Mouse (Mus musculus) forebrain, embryonic 13.5 days (tissue): Measurements from ENCODE around the gene Rcbtb2. TPM values are rescaled to one million over a fixed set of nuclear protein-coding genes. Genes with fewer than 3 reads are reported as not detected.
"Not testable (repeated sequence)": the region's sequence is repeated elsewhere in the genome, so short reads cannot be mapped to it uniquely, and the experiment has no call there.

Experiments used
- ATAC-seq: fragments of 200-750 bp; cut with Nextera tagmentation; 2 replicates; pipeline ENCODE4 v1.8.0; 2017
- H3K27ac ChIP-seq: fragments of 300-500 bp; sonication (generic); 2 replicates; pipeline ENCODE4 v1.5.1; 2015; ENCODE audit warnings: inconsistent platforms, mild to moderate bottlenecking, moderate library complexity
- H3K27me3 ChIP-seq: fragments of 300-500 bp; sonication (generic); 2 replicates; pipeline ENCODE4 v1.6.1; 2015; ENCODE audit warnings: mild to moderate bottlenecking, inconsistent platforms
- H3K36me3 ChIP-seq: fragments of 300-500 bp; sonication (generic); 2 replicates; pipeline ENCODE4 v1.6.1; 2015; ENCODE audit warnings: mild to moderate bottlenecking, inconsistent platforms; ENCODE audit not compliant: poor library complexity, severe bottlenecking
- H3K4me1 ChIP-seq: fragments of 300-500 bp; sonication (generic); 2 replicates; pipeline ENCODE4 v1.6.1; 2015; ENCODE audit warnings: inconsistent platforms
- H3K4me2 ChIP-seq: fragments of 300-500 bp; sonication (generic); 2 replicates; pipeline ENCODE4 v1.6.1; 2015; ENCODE audit warnings: inconsistent platforms, mild to moderate bottlenecking, moderate library complexity
- H3K4me3 ChIP-seq: fragments of 300-500 bp; sonication (generic); 2 replicates; pipeline ENCODE4 v1.5.1; 2015; ENCODE audit warnings: mild to moderate bottlenecking, inconsistent platforms
- H3K9ac ChIP-seq: fragments of 300-500 bp; sonication (generic); 2 replicates; pipeline ENCODE4 v1.6.1; 2015; ENCODE audit warnings: mild to moderate bottlenecking, inconsistent platforms
- H3K9me3 ChIP-seq: fragments of 300-500 bp; sonication (generic); replicated peaks from 2 replicates; pipeline ENCODE4 v1.6.1; 2016; ENCODE audit warnings: inconsistent platforms
- WGBS: fragments of 180-500 bp; shearing (Covaris S2); methylation state at CpG from one replicate; pipeline ENCODE4 v1.1.7; 2015; 5-methylcytosine and 5-hydroxymethylcytosine counted together
- polyA plus RNA-seq: library from polyadenylated mRNA; unstranded; fragments of >200 nt; fragmentation: Nextera tagmentation; extraction: Ambion mirVana; gene quantifications from 2 replicates; pipeline ENCODE4 v1.2.1, GENCODE M21; 2015

Gene Rcbtb2
- polyA plus RNA-seq, 1 experiment from 2014 or later = 111 TPM

DNA sequence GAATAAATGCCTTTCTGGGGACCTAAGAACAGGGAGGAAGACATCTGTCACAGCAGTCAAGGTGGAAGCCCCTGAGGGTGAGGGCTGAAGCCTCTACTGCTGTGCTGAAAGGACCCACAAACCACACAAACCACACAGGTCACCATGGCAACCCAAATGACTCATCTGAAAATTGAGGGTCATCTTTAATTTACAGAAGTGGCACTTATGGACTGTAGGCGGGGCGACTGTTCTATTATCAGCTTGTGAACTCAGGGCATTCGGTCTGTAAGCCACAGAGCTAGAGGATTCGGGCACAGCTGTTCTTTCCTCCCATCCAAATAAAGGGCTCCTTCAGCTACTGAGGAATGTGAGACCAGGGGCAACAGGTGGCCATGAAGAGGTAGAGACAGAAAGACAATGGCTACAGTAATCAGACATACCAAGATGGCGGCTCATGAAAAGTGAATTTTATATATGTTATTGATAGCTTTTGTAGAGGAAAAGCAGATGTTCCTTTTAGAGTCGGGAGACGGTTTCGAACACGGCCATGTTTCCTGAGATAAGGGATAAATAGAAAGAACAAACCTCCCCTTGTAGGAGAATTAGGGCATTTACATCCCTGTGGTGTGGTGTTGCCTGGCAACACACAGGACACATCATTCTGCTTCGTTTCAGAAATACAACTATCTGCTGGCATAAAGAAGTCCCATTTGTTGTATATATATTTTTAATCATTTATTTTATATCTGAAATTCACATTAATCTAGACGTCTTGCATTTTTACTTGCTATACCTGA lies 17.2 kb upstream of the Rcbtb2 start:
- Histone ChIP-seq H3K4me1 (peaks cover 14% of the 10 kb centered on the region), H3K4me2 (no peak overlapping the region), H3K27me3 (no peaks in the 10 kb centered on the region), H3K9ac (no peak overlapping the region), H3K36me3 (no peaks in the 10 kb centered on the region), H3K27ac (no peak overlapping the region), H3K9me3 (no peaks in the 10 kb centered on the region), H3K4me3 (no peak overlapping the region)
- 58% methylated on average over 11 of the region's 11 CpGs for WGBS
- 0 out of 2 replicates have a peak, but pooled peaks have one; percentile 29 for ATAC-seq

DNA sequence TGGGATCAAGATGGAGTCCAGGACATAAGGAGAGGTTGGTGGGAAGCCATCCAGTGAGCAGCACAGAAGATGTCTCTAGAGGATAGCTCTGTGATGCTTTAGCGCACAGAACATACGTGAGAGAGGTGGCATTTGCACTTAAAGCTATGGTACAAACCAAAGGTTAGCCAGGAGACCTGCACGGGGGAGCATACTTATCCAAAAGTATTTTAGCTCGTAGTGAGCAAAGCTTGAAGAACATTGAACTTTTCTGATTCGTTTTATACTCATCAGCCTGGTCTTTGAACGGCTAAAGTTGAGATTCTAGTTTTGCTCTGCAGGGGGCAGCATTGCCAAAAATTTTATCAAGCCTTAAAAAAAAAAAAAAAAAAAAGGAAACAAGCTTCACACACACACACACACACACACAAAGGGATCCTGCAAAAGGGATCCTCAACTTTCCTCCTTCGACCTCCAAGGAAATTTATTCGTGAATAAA lies 16.6 kb upstream of the Rcbtb2 start:
- no peaks in the 10 kb centered on the region for H3K9me3 ChIP-seq
- no peak overlapping the region for H3K9ac ChIP-seq
- no peak overlapping the region for H3K4me3 ChIP-seq
- peak; percentile 69 for ATAC-seq
- H3K27ac ChIP-seq = no peak overlapping the region
- 29% methylated on average over 8 of the region's 8 CpGs for WGBS
- no peaks in the 10 kb centered on the region for H3K27me3 ChIP-seq
- peaks cover 14% of the 10 kb centered on the region for H3K4me1 ChIP-seq
- no peak overlapping the region for H3K4me2 ChIP-seq
- H3K36me3 ChIP-seq = no peaks in the 10 kb centered on the region

DNA sequence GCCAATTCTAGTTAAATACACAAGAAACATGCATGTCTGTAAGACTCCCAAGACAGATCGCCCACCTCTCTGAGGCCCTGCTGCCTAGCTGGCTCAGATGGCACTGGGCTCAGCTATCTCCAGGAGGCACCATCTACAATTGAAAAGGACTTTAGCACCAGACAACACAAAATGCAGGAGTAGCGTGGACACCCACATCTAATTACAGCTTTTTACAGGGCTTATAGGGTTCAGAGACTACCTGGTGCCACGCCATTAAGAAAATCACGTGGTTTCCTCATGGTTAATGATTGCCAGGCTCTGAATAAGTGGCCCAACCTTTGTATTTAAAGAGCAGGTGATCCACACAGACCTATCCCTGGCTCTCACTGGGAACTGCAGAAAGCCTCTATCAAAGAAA lies 15.9 kb upstream of the Rcbtb2 start:
- Histone ChIP-seq H3K9ac (no peak overlapping the region), H3K9me3 (no peaks in the 10 kb centered on the region), H3K4me3 (no peak overlapping the region), H3K36me3 (no peaks in the 10 kb centered on the region), H3K4me1 (peaks cover 14% of the 10 kb centered on the region), H3K27ac (peak overlapping the region; percentile 4; the same call in 1 of the 2 replicates), H3K27me3 (no peaks in the 10 kb centered on the region), H3K4me2 (no peak overlapping the region)
- 56% methylated on average over 4 of the region's 4 CpGs for WGBS
- peak; percentile 41 for ATAC-seq

- H3K4me2 ChIP-seq = no peak overlapping the region
- no peaks in the 10 kb centered on the region for H3K27me3 ChIP-seq
- no peaks in the 10 kb centered on the region for H3K36me3 ChIP-seq
- peaks cover 14% of the 10 kb centered on the region for H3K4me1 ChIP-seq
- H3K27ac ChIP-seq = peak overlapping the region; percentile 4; the same call in 1 of the 2 replicates
- no peak overlapping the region for H3K4me3 ChIP-seq
- 51% methylated on average over 7 of the region's 7 CpGs for WGBS
- no peaks in the 10 kb centered on the region for H3K9me3 ChIP-seq
- no peak overlapping the region for H3K9ac ChIP-seq
- ATAC-seq = peak; percentile 23; the same call in 1 of the 2 replicates
Observed at GRCm38 (mm10) chr14:73107371-73107770, 15.5 kb upstream of the Rcbtb2 start.

GRCm38 (mm10) chr14:73107952-73108351 lies 14.9 kb upstream of the Rcbtb2 start:
- no peak overlapping the region for H3K4me3 ChIP-seq
- no peak overlapping the region for H3K27ac ChIP-seq
- H3K36me3 ChIP-seq = no peaks in the 10 kb centered on the region
- no peaks in the 10 kb centered on the region for H3K27me3 ChIP-seq
- no peak overlapping the region for H3K9ac ChIP-seq
- no peak overlapping the region for H3K4me2 ChIP-seq
- WGBS = 88% methylated on average over 6 of the region's 6 CpGs
- peaks cover 14% of the 10 kb centered on the region for H3K4me1 ChIP-seq
- no peaks in the 10 kb centered on the region for H3K9me3 ChIP-seq
- no peak for ATAC-seq

DNA sequence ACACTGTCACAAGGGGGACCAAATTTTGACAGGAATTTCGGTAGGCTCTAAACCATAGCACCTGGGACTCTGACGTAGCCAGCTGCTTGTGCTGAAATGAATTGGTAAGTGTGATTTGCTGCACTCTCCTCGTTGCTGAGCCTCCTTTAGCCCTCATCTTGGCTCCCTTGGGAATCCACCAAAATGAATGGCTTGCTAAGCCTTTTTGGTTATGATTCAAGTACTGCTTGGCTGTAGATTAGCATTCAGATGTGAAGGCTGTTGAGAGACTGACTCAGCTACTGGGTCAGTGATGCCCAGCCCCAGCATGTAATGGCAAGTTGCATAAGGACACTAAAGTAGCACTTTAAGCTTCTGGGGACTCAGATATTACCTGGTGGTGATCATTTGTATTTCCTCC lies 12.2 kb upstream of the Rcbtb2 start:
- Histone ChIP-seq H3K27me3 (no peaks in the 10 kb centered on the region), H3K9me3 (no peaks in the 10 kb centered on the region), H3K36me3 (no peaks in the 10 kb centered on the region), H3K4me3 (no peak overlapping the region), H3K4me1 (peaks cover 10% of the 10 kb centered on the region; the same call in 1 of the 2 replicates), H3K4me2 (no peak overlapping the region), H3K9ac (no peak overlapping the region), H3K27ac (no peak overlapping the region)
- no peak for ATAC-seq
- 65% methylated on average over 3 of the region's 3 CpGs for WGBS

DNA sequence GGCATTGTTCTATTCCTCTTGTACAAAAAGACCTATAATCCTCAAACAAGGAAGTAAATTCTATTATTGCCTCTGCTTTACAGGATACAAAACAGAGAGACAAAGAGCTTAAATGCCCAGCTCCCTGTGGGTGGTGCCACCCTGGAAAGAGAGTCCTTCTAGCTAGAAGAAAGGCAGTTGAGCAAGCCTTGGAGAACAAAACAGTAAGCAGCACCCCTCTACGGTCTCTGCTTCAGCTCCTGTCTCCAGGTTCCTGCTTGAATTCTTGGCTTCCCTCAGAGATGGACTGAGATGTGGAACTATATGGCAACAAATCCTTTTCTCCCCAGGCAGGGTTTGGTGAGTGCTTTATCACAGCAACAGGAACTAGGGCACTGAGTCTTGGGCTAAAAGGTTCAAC lies 11.7 kb upstream of the Rcbtb2 start:
- WGBS = 31% methylated on average over 1 of the region's 1 CpGs
- no peak overlapping the region for H3K4me3 ChIP-seq
- no peaks in the 10 kb centered on the region for H3K27me3 ChIP-seq
- no peaks in the 10 kb centered on the region for H3K9me3 ChIP-seq
- no peak for ATAC-seq
- H3K4me1 ChIP-seq = peaks cover 8% of the 10 kb centered on the region; the same call in 1 of the 2 replicates
- H3K9ac ChIP-seq = no peak overlapping the region
- H3K36me3 ChIP-seq = no peaks in the 10 kb centered on the region
- no peak overlapping the region for H3K4me2 ChIP-seq
- H3K27ac ChIP-seq = no peak overlapping the region

- no peak overlapping the region for H3K9ac ChIP-seq
- no peaks in the 10 kb centered on the region for H3K27me3 ChIP-seq
- no peak overlapping the region for H3K4me2 ChIP-seq
- WGBS = 59% methylated on average over 12 of the region's 12 CpGs
- 0 out of 2 replicates have a peak, but pooled peaks cover 2% of the 10 kb centered on the region for H3K4me1 ChIP-seq
- no peaks in the 10 kb centered on the region for H3K9me3 ChIP-seq
- no peak for ATAC-seq
- no peak overlapping the region for H3K27ac ChIP-seq
- no peak overlapping the region for H3K4me3 ChIP-seq
- H3K36me3 ChIP-seq = no peaks in the 10 kb centered on the region
Observed at GRCm38 (mm10) chr14:73112186-73112840, 10.5 kb upstream of the Rcbtb2 start.

- not testable (repeated sequence) for H3K9me3 ChIP-seq, H3K36me3 ChIP-seq, H3K27ac ChIP-seq, H3K9ac ChIP-seq, ATAC-seq, H3K27me3 ChIP-seq, H3K4me2 ChIP-seq, H3K4me1 ChIP-seq, H3K4me3 ChIP-seq
- 100% methylated on average over 3 of the region's 3 CpGs for WGBS
Observed at GRCm38 (mm10) chr14:73114952-73115351, 7.9 kb upstream of the Rcbtb2 start.

- H3K9ac ChIP-seq = no peak overlapping the region
- H3K4me1 ChIP-seq = peaks cover 8% of the 10 kb centered on the region; the same call in 1 of the 2 replicates
- H3K36me3 ChIP-seq = no peaks in the 10 kb centered on the region
- H3K27ac ChIP-seq = no peak overlapping the region
- H3K27me3 ChIP-seq = no peaks in the 10 kb centered on the region
- H3K4me3 ChIP-seq = no peak overlapping the region
- WGBS = 84% methylated on average over 2 of the region's 2 CpGs
- ATAC-seq = no peak
- H3K9me3 ChIP-seq = no peaks in the 10 kb centered on the region
- H3K4me2 ChIP-seq = no peak overlapping the region
Observed at GRCm38 (mm10) chr14:73116301-73116700, 6.5 kb upstream of the Rcbtb2 start.

- no peak for ATAC-seq
Observed at GRCm38 (mm10) chr14:73116938-73117337, 5.9 kb upstream of the Rcbtb2 start.

More at GRCm38 (mm10) chr14:73116938-73117337, 5.9 kb upstream of the Rcbtb2 start:
- Histone ChIP-seq H3K27ac (no peak overlapping the region), H3K4me2 (no peak overlapping the region), H3K9ac (no peak overlapping the region), H3K36me3 (no peaks in the 10 kb centered on the region), H3K27me3 (no peaks in the 10 kb centered on the region), H3K9me3 (no peaks in the 10 kb centered on the region), H3K4me3 (no peak overlapping the region), H3K4me1 (peaks cover 8% of the 10 kb centered on the region; the same call in 1 of the 2 replicates)
- WGBS = 69% methylated on average over 9 of the region's 9 CpGs
